Mouse (Mus musculus): ENCODE measurements around the gene Hist1h3c. TPM values are rescaled to one million over a fixed set of nuclear protein-coding genes. Genes with fewer than 3 reads are reported as not detected.

Gene Hist1h3c
- polyA plus RNA-seq, 1 experiment from 2014 or later: 2.7 TPM

DNA sequence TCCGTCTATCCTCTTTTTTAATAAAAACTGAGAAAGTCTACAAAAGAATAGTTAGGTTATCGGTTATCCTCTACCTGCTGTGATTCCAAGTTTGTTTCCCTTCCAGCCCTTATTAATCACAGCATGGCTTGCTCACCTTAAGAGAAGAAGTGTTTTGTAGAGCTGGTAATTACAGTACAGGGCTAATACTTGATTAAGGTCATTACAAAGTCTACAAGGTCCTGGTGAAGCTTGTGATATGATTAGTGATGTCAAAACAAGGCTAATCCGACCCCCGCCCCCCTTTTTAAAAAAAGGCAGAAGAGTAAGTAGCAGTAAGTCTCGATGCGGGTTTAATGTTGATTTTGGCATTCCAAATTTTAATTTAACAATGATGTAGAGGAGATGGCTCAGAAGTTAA lies 46.4 kb downstream of the Hist1h3c start:
- Histone ChIP-seq H3K4me2 (ENCODE audit: low read length) (peak overlapping the region; percentile 83), H3K36me3 (ENCODE audit: control insufficient read depth, insufficient read depth, low read length) (no peaks in the 10 kb centered on the region)
- ATAC-seq (ENCODE audit: insufficient number of reproducible peaks, insufficient read depth, low FRiP score, low read depth): no peak

DNA sequence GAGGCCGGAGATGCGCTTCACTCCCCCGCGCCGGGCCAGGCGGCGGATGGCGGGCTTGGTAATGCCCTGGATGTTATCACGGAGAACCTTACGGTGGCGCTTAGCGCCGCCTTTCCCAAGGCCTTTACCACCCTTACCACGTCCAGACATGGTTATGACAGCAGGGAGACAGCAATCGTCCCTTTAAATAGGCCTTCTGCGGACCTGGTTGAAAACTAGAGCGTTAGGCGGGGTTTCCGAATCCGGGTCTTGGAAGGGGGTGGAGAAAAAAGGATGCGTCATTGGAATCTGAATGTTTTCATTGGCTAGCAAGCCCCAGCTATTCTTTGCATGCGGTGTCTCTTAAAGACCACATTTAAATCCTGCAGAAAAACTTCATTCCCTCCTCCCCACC lies 47.1 kb downstream of the Hist1h3c start, which contains the start of gene Hist1h4c:
Gene Hist1h4c, minus strand, starts transcription at position 155 of the 394 bp plus-strand sequence.
- under 1% methylated on average over 17 of the region's 22 CpGs for WGBS
- ATAC-seq (ENCODE audit: insufficient number of reproducible peaks, insufficient read depth, low FRiP score, low read depth): peak; percentile 92
- Histone ChIP-seq H3K36me3 (ENCODE audit: control insufficient read depth, insufficient read depth, low read length) (no peaks in the 10 kb centered on the region), H3K27me3 (ENCODE audit: control insufficient read depth, insufficient read depth, low read length) (no peaks in the 10 kb centered on the region), H3K9me3 (ENCODE audit: control insufficient read depth, low read length) (no peaks in the 10 kb centered on the region), H3K4me2 (ENCODE audit: low read length) (peak within 1 kb of the TSS; percentile 83), H3K4me3 (ENCODE audit: control insufficient read depth in 1 of 2, insufficient read depth in 1 of 2, low read depth in 1 of 2, low read length in 2 of 2) (peak within 1 kb of the TSS; percentile 47 to 52), H3K27ac (replicated peaks in 1 of 2; ENCODE audit: control insufficient read depth in 1 of 2, insufficient read depth in 1 of 2, low read depth in 2 of 2, low read length in 2 of 2) (peak within 1 kb of the TSS; percentile 91 to 92), H3K9ac (ENCODE audit: low read length) (peak within 1 kb of the TSS; percentile 80), H3K4me1 (ENCODE audit: control insufficient read depth in 2 of 2, insufficient read depth in 2 of 2, low read length in 2 of 2) (peaks cover 4 to 7% of the 10 kb centered on the region in 2 experiments; a peak in 2 of 4 replicates)

More for the DNA sequence above, 46.4 kb downstream of the Hist1h3c start:
- Histone ChIP-seq H3K27ac (replicated peaks in 1 of 2; ENCODE audit: control insufficient read depth in 1 of 2, insufficient read depth in 1 of 2, low read depth in 2 of 2, low read length in 2 of 2) (peak overlapping the region in 1 of 2 experiments; percentile 92; a peak in 3 of 4 replicates), H3K4me1 (ENCODE audit: control insufficient read depth in 2 of 2, insufficient read depth in 2 of 2, low read length in 2 of 2) (peaks cover 4 to 7% of the 10 kb centered on the region in 2 experiments; a peak in 2 of 4 replicates), H3K27me3 (ENCODE audit: control insufficient read depth, insufficient read depth, low read length) (no peaks in the 10 kb centered on the region), H3K4me3 (ENCODE audit: control insufficient read depth in 1 of 2, insufficient read depth in 1 of 2, low read depth in 1 of 2, low read length in 2 of 2) (no peak overlapping the region), H3K9ac (ENCODE audit: low read length) (peak overlapping the region; percentile 28; the same call in 1 of the 2 replicates), H3K9me3 (ENCODE audit: control insufficient read depth, low read length) (no peaks in the 10 kb centered on the region)
- 62% methylated on average over 6 of the region's 6 CpGs for WGBS

DNA sequence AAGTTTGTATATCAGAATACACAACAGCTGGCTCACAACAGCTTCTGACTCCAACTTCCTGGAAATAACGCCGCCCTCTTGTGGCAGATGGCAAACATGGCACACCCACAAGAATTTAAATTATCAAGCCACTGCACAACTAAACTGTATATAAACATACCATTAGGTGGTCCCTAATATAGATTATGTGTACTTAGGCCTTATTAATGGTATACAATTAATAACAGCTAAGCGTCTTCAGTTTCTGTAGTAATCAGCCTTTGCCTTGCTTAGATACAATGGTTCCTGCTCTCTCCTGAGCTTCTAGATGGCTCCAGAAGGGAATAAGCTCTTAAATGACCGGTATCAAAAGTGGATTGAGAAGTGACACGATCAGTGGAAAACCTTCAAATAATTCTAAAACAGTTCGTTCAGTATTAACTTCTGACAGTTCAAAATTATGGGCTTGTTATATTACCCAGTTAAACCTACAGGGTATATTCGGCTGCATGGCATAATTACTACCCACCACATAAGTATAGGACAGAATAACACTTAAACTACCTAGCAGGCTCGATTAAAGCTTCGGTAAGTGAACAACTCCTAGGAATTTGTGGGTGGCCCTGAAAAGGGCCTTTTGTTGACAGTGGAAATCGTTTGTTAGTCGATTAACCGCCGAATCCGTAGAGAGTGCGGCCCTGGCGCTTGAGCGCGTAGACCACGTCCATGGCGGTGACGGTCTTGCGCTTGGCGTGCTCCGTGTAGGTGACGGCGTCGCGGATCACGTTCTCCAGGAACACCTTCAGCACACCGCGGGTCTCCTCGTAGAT lies 47.7 kb downstream of the Hist1h3c start:
- H3K9ac ChIP-seq (ENCODE audit: low read length): peak overlapping the region; percentile 80

GRCm38 (mm10) chr13:23696061-23696474 lies 49.3 kb downstream of the Hist1h3c start:
- no peak for ATAC-seq (ENCODE audit: insufficient number of reproducible peaks, insufficient read depth, low FRiP score, low read depth)
- H3K36me3 ChIP-seq (ENCODE audit: control insufficient read depth, insufficient read depth, low read length): no peaks in the 10 kb centered on the region
- no peak overlapping the region for H3K4me3 ChIP-seq (ENCODE audit: control insufficient read depth in 1 of 2, insufficient read depth in 1 of 2, low read depth in 1 of 2, low read length in 2 of 2)
- no peaks in the 10 kb centered on the region for H3K9me3 ChIP-seq (ENCODE audit: control insufficient read depth, low read length)
- H3K27ac ChIP-seq (replicated peaks in 1 of 2; ENCODE audit: control insufficient read depth in 1 of 2, insufficient read depth in 1 of 2, low read depth in 2 of 2, low read length in 2 of 2): no peak overlapping the region
- H3K4me2 ChIP-seq (ENCODE audit: low read length): peak overlapping the region; percentile 34; the same call in 1 of the 2 replicates
- no peaks in the 10 kb centered on the region for H3K27me3 ChIP-seq (ENCODE audit: control insufficient read depth, insufficient read depth, low read length)
- 0 out of 2 replicates have a peak overlapping the region, but pooled peaks have one; percentile 12 for H3K9ac ChIP-seq (ENCODE audit: low read length)
- peaks cover 4 to 7% of the 10 kb centered on the region in 2 experiments; a peak in 2 of 4 replicates for H3K4me1 ChIP-seq (ENCODE audit: control insufficient read depth in 2 of 2, insufficient read depth in 2 of 2, low read length in 2 of 2)
- 53% methylated on average over 15 of the region's 15 CpGs for WGBS

More for the DNA sequence above, 47.7 kb downstream of the Hist1h3c start:
- H3K36me3 ChIP-seq (ENCODE audit: control insufficient read depth, insufficient read depth, low read length): no peaks in the 10 kb centered on the region
- no peaks in the 10 kb centered on the region for H3K9me3 ChIP-seq (ENCODE audit: control insufficient read depth, low read length)
- ATAC-seq (ENCODE audit: insufficient number of reproducible peaks, insufficient read depth, low FRiP score, low read depth): no peak; the same call in 1 of the 2 replicates
- peak overlapping the region; percentile 91 to 92 for H3K27ac ChIP-seq (replicated peaks in 1 of 2; ENCODE audit: control insufficient read depth in 1 of 2, insufficient read depth in 1 of 2, low read depth in 2 of 2, low read length in 2 of 2)
- peak overlapping the region; percentile 83 for H3K4me2 ChIP-seq (ENCODE audit: low read length)
- peak overlapping the region; percentile 47 to 52 for H3K4me3 ChIP-seq (ENCODE audit: control insufficient read depth in 1 of 2, insufficient read depth in 1 of 2, low read depth in 1 of 2, low read length in 2 of 2)
- no peaks in the 10 kb centered on the region for H3K27me3 ChIP-seq (ENCODE audit: control insufficient read depth, insufficient read depth, low read length)
- WGBS: 1% methylated on average over 20 of the region's 32 CpGs
- H3K4me1 ChIP-seq (ENCODE audit: control insufficient read depth in 2 of 2, insufficient read depth in 2 of 2, low read length in 2 of 2): peaks cover 4 to 7% of the 10 kb centered on the region in 2 experiments; a peak in 2 of 4 replicates

DNA sequence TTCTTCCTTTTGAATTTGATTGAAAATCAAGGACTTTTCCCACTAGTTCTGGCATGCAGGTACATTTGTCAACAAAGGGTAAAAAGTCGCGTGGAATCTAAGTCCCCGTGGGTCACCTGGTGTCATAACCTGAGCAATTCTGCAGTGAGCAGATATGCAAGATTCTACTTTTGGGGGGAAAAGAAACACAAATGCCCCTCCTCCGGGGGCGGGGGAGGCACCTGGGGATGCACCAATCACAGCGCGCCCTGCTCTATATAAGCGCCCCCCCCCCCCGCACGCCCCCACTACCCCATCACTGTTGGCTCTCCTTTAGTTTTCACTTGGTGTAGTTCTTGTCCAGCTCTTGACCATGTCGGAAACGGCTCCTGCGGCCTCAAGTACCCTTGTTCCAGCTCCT lies 49.9 kb downstream of the Hist1h3c start, which contains the start of gene Hist1h1t:
Gene Hist1h1t, plus strand, starts transcription at position 301 of the 400 bp plus-strand sequence.
- no peak within 1 kb of the TSS for H3K4me3 ChIP-seq (ENCODE audit: control insufficient read depth in 1 of 2, insufficient read depth in 1 of 2, low read depth in 1 of 2, low read length in 2 of 2)
- H3K4me2 ChIP-seq (ENCODE audit: low read length): peak within 1 kb of the TSS; percentile 34; the same call in 1 of the 2 replicates
- no peak within 1 kb of the TSS for H3K27ac ChIP-seq (replicated peaks in 1 of 2; ENCODE audit: control insufficient read depth in 1 of 2, insufficient read depth in 1 of 2, low read depth in 2 of 2, low read length in 2 of 2)
- H3K4me1 ChIP-seq (ENCODE audit: control insufficient read depth in 2 of 2, insufficient read depth in 2 of 2, low read length in 2 of 2): peaks cover 4% of the 10 kb centered on the region in 2 experiments; a peak in 2 of 4 replicates
- H3K9me3 ChIP-seq (ENCODE audit: control insufficient read depth, low read length): no peaks in the 10 kb centered on the region
- no peaks in the 10 kb centered on the region for H3K27me3 ChIP-seq (ENCODE audit: control insufficient read depth, insufficient read depth, low read length)
- no peak for ATAC-seq (ENCODE audit: insufficient number of reproducible peaks, insufficient read depth, low FRiP score, low read depth)
- 0 out of 2 replicates have a peak within 1 kb of the TSS, but pooled peaks have one; percentile 12 for H3K9ac ChIP-seq (ENCODE audit: low read length)
- 47% methylated on average over 12 of the region's 13 CpGs for WGBS
- no peaks in the 10 kb centered on the region for H3K36me3 ChIP-seq (ENCODE audit: control insufficient read depth, insufficient read depth, low read length)

Small RNA genes lying within 50 kb of the gene (microRNA-seq; reads per million reads assigned to microRNA genes)
- gene Gm44314 (not detected), gene Gm44484 (not detected)

Other genes with a start within 250 kb of the Hist1h3c start
- gene Hist1h4h, start 214.6 kb downstream of the Hist1h3c start, polyA plus RNA-seq (2014; fragmentation: Nextera tagmentation; extraction: Ambion mirVana): 7.5 and 8.5 TPM in 2 replicates
- 3.8 and 5.4 TPM in 2 replicates for gene Hist1h2af, start 211.7 kb downstream of the Hist1h3c start, polyA plus RNA-seq (2014; fragmentation: Nextera tagmentation; extraction: Ambion mirVana)
- gene Hist1h3g, start 210.2 kb downstream of the Hist1h3c start, polyA plus RNA-seq (2014; fragmentation: Nextera tagmentation; extraction: Ambion mirVana): 3.0 and 4.3 TPM in 2 replicates
- gene Hist1h2bh, start 202.2 kb downstream of the Hist1h3c start, polyA plus RNA-seq (2014; fragmentation: Nextera tagmentation; extraction: Ambion mirVana): 0.65 and 0.66 TPM in 2 replicates
- 0.65 and 0.72 TPM in 2 replicates for gene Hist1h3f, start 201.6 kb downstream of the Hist1h3c start, polyA plus RNA-seq (2014; fragmentation: Nextera tagmentation; extraction: Ambion mirVana)
- not detected in 2 replicates for gene Hist1h4f, start 194.0 kb downstream of the Hist1h3c start, polyA plus RNA-seq (2014; fragmentation: Nextera tagmentation; extraction: Ambion mirVana)
- gene Hist1h1d, start 192.3 kb downstream of the Hist1h3c start, polyA plus RNA-seq (2014; fragmentation: Nextera tagmentation; extraction: Ambion mirVana): 0.24 and 0.41 TPM in 2 replicates
- 2.0 TPM in 2 replicates for gene Hist1h3e, start 183.2 kb downstream of the Hist1h3c start, polyA plus RNA-seq (2014; fragmentation: Nextera tagmentation; extraction: Ambion mirVana)
- gene Hist1h2ae, start 174.4 kb downstream of the Hist1h3c start, polyA plus RNA-seq (2014; fragmentation: Nextera tagmentation; extraction: Ambion mirVana): 34.9 and 49.1 TPM in 2 replicates
- 3.7 and 6.2 TPM in 2 replicates for gene Hist1h2bg, start 174.2 kb downstream of the Hist1h3c start, polyA plus RNA-seq (2014; fragmentation: Nextera tagmentation; extraction: Ambion mirVana)
- 0.61 and 3.7 TPM in 2 replicates for gene Hist1h2bf, start 171.4 kb downstream of the Hist1h3c start, polyA plus RNA-seq (2014; fragmentation: Nextera tagmentation; extraction: Ambion mirVana)
- 0.44 and 0.53 TPM in 2 replicates for gene Hist1h2ad, start 171.2 kb downstream of the Hist1h3c start, polyA plus RNA-seq (2014; fragmentation: Nextera tagmentation; extraction: Ambion mirVana)
- 2.2 and 3.7 TPM in 2 replicates for gene Hist1h3d, start 169.8 kb downstream of the Hist1h3c start, polyA plus RNA-seq (2014; fragmentation: Nextera tagmentation; extraction: Ambion mirVana)
- 38.6 and 49.0 TPM in 2 replicates for gene Hist1h4d, start 164.0 kb downstream of the Hist1h3c start, polyA plus RNA-seq (2014; fragmentation: Nextera tagmentation; extraction: Ambion mirVana)
- gene Hist1h2be, start 124.5 kb downstream of the Hist1h3c start, polyA plus RNA-seq (2014; fragmentation: Nextera tagmentation; extraction: Ambion mirVana): 1.3 and 1.8 TPM in 2 replicates
- gene Hist1h1e, start 123.0 kb downstream of the Hist1h3c start, polyA plus RNA-seq (2014; fragmentation: Nextera tagmentation; extraction: Ambion mirVana): 8.7 and 10.0 TPM in 2 replicates
- 0.46 and 0.65 TPM in 2 replicates for gene Hist1h2ac, start 61.7 kb downstream of the Hist1h3c start, polyA plus RNA-seq (2014; fragmentation: Nextera tagmentation; extraction: Ambion mirVana)
- gene Hist1h2bc, start 61.4 kb downstream of the Hist1h3c start, polyA plus RNA-seq (2014; fragmentation: Nextera tagmentation; extraction: Ambion mirVana): 51.9 and 57.5 TPM in 2 replicates
- 0.30 TPM in 1 of 2 replicates, not detected in the other for gene Hist1h1t, start 49.8 kb downstream of the Hist1h3c start, polyA plus RNA-seq (2014; fragmentation: Nextera tagmentation; extraction: Ambion mirVana)
- gene Hist1h4c, start 47.1 kb downstream of the Hist1h3c start, polyA plus RNA-seq (2014; fragmentation: Nextera tagmentation; extraction: Ambion mirVana): 2.2 and 3.2 TPM in 2 replicates
- 13.0 and 15.1 TPM in 2 replicates for gene Hfe, start 34.7 kb downstream of the Hist1h3c start, polyA plus RNA-seq (2014; fragmentation: Nextera tagmentation; extraction: Ambion mirVana)
- gene Hist1h1c, start 6.8 kb downstream of the Hist1h3c start, polyA plus RNA-seq (2014; fragmentation: Nextera tagmentation; extraction: Ambion mirVana): 36.9 and 43.9 TPM in 2 replicates
- gene Hist1h2bb, start 1.1 kb upstream of the Hist1h3c start, polyA plus RNA-seq (2014; fragmentation: Nextera tagmentation; extraction: Ambion mirVana): 1.7 and 2.3 TPM in 2 replicates
- 14.5 and 14.6 TPM in 2 replicates for gene Hist1h2ab, start 5.5 kb upstream of the Hist1h3c start, polyA plus RNA-seq (2014; fragmentation: Nextera tagmentation; extraction: Ambion mirVana)
- gene Hist1h3b, start 6.7 kb upstream of the Hist1h3c start, polyA plus RNA-seq (2014; fragmentation: Nextera tagmentation; extraction: Ambion mirVana): 4.6 and 6.7 TPM in 2 replicates
- 0.63 TPM in 1 of 2 replicates, not detected in the other for gene Hist1h4b, start 11.4 kb upstream of the Hist1h3c start, polyA plus RNA-seq (2014; fragmentation: Nextera tagmentation; extraction: Ambion mirVana)
- 1.1 TPM in 1 of 2 replicates, not detected in the other for gene Hist1h4a, start 15.6 kb upstream of the Hist1h3c start, polyA plus RNA-seq (2014; fragmentation: Nextera tagmentation; extraction: Ambion mirVana)
- 2.6 and 3.0 TPM in 2 replicates for gene Hist1h3a, start 16.8 kb upstream of the Hist1h3c start, polyA plus RNA-seq (2014; fragmentation: Nextera tagmentation; extraction: Ambion mirVana)
- gene Hist1h1a, start 18.1 kb upstream of the Hist1h3c start, polyA plus RNA-seq (2014; fragmentation: Nextera tagmentation; extraction: Ambion mirVana): 1.6 and 2.7 TPM in 2 replicates
- not detected in 2 replicates for gene Trim38, start 24.3 kb upstream of the Hist1h3c start, polyA plus RNA-seq (2014; fragmentation: Nextera tagmentation; extraction: Ambion mirVana)
- gene Slc17a2, start 61.4 kb upstream of the Hist1h3c start, polyA plus RNA-seq (2014; fragmentation: Nextera tagmentation; extraction: Ambion mirVana): not detected in 2 replicates
- gene Slc17a3, start 93.8 kb upstream of the Hist1h3c start, polyA plus RNA-seq (2014; fragmentation: Nextera tagmentation; extraction: Ambion mirVana): not detected in 2 replicates
- not detected in 2 replicates for gene Slc17a1, start 122.1 kb upstream of the Hist1h3c start, polyA plus RNA-seq (2014; fragmentation: Nextera tagmentation; extraction: Ambion mirVana)
- not detected in 2 replicates for gene Slc17a4, start 169.4 kb upstream of the Hist1h3c start, polyA plus RNA-seq (2014; fragmentation: Nextera tagmentation; extraction: Ambion mirVana)
- gene Hist1h2ba, start 188.6 kb upstream of the Hist1h3c start, polyA plus RNA-seq (2014; fragmentation: Nextera tagmentation; extraction: Ambion mirVana): not detected in 2 replicates
- not detected in 2 replicates for gene Hist1h2aa, start 188.9 kb upstream of the Hist1h3c start, polyA plus RNA-seq (2014; fragmentation: Nextera tagmentation; extraction: Ambion mirVana)
- not detected in 2 replicates for gene Scgn, start 245.6 kb upstream of the Hist1h3c start, polyA plus RNA-seq (2014; fragmentation: Nextera tagmentation; extraction: Ambion mirVana)

Measured in heart, embryonic 14.5 days (tissue).